ENCODE assay signal across 12 mouse cellular contexts in the genomic region with DNA sequence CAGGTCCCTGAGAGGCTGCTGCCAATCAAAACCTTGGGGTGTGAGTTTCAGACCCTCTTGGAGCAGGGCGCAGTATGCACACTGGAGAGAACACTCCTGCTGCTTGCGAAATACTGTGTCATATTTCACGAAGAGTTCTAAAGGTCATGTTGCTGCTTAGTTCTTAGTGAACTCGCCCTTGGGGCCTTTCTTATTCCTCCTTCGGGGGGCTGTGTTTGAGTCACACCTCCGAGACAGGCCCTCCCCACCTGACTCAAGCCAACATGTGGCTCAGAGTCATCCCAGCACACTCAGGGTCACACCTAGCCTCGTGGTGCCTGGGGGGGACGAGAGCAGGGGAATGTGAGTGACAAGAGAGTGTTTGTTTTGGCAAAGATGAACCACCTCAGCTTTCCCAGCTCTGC.
A peak's percentile ranks its signal among the peaks of the same experiment; 100 is the strongest.
DNase-seq lines count a peak whose midpoint lies in the region; ATAC-seq and TF ChIP-seq lines count a peak whose summit lies in the region.
"Had no signal": no experiment of that assay in that cellular context is flagged by ENCODE, and none has a peak within 500 bp of the region (broad histone marks: within the 10 kb centered on the region; RNA-seq: fewer than 3 reads in every experiment).

No protein-coding gene starts in this region.

- intact Hi-C loops in left cerebral cortex, adult 2 months (cut with DNase I) = no loop called here

- H3K4me1 ChIP-seq in heart, embryonic 13.5 days = peaks cover 71% of the 10 kb centered on the region

- H3K9me3 ChIP-seq in heart, embryonic 13.5 days = no peaks in the 10 kb centered on the region
- H3K9me3 ChIP-seq: lung, embryonic 15.5 days had no signal

- H3K4me3 ChIP-seq in heart, embryonic 13.5 days = no peak overlapping the region
- no peak overlapping the region for H3K4me3 ChIP-seq in left cerebral cortex, adult 2 months
- H3K4me3 ChIP-seq: erythroblast, embryonic 14.5 days; lung, embryonic 15.5 days had no signal

- peak overlapping the region; percentile 45; the same call in 1 of the 2 replicates for H3K9ac ChIP-seq in heart, embryonic 13.5 days
- H3K9ac ChIP-seq: lung, embryonic 15.5 days had no signal

- peak overlapping the region; percentile 6; the same call in 1 of the 2 replicates for H3K27ac ChIP-seq in heart, embryonic 13.5 days (replicated peaks)
- H3K27ac ChIP-seq in left cerebral cortex, adult 2 months = no peak overlapping the region
- H3K27ac ChIP-seq: lung, embryonic 15.5 days had no signal

- WGBS in heart, embryonic 13.5 days = 47% methylated on average over 8 of the region's 8 CpGs

- H3K27me3 ChIP-seq in heart, embryonic 13.5 days (replicated peaks) = no peaks in the 10 kb centered on the region
- H3K27me3 ChIP-seq: lung, embryonic 15.5 days had no signal

- no peak overlapping the region for H3K4me2 ChIP-seq in heart, embryonic 13.5 days
- H3K4me2 ChIP-seq: lung, embryonic 15.5 days had no signal

- DNase-seq in heart, postnatal 4 days = no peak
- DNase-seq in adipocyte (ENCODE audit: low spot score) = peak; percentile 63
- peak; percentile 81 for DNase-seq in lung, postnatal 25 days (ENCODE audit: low spot score)
- DNase-seq in left cerebral cortex, adult 9 months (ENCODE audit: low spot score in 2 of 2) = no peak
- no peak for DNase-seq in left cerebral cortex, adult 2 months (ENCODE audit: extremely low spot score in 1 of 2, low spot score in 2 of 2)
- no peak for DNase-seq in thymus, postnatal 4 days
- DNase-seq: cerebellum, adult 2 months; kidney, adult 8-10 months had no signal

- ATAC-seq in heart, embryonic 13.5 days (ENCODE audit: extremely low read depth, insufficient number of reproducible peaks, low FRiP score, low TSS enrichment) = no peak
- peak; percentile 35; the same call in 1 of the 2 replicates for ATAC-seq in granulocyte monocyte progenitor cell, adult 5-6 weeks (replicated peaks; ENCODE audit: poor library complexity, severe bottlenecking)

- no peak for TF ChIP-seq CTCF in left cerebral cortex, adult 2 months (IDR thresholded peaks at IDR 0.05)

- H3K36me3 ChIP-seq in heart, embryonic 13.5 days = no peaks in the 10 kb centered on the region
- H3K36me3 ChIP-seq: lung, embryonic 15.5 days had no signal

Comparison
In these comparisons a context has a peak if more than half of its experiments do, and no peak if none do; other contexts are left out.
1. DNase-seq: peak in adipocyte (single experiment) and lung, postnatal 25 days (single experiment); none in heart, postnatal 4 days (single experiment), left cerebral cortex, adult 9 months (0 of 2), left cerebral cortex, adult 2 months (0 of 2) and thymus, postnatal 4 days (single experiment).